Mouse (Mus musculus) G1E (cell line): ENCODE measurements around the gene Bcl2l2.

Experiments used
- CTCF ChIP-seq: IDR thresholded peaks from 2 replicates; pipeline ENCODE4 v1.5.1; 2012; ENCODE audit warnings: low read depth, low read length, inconsistent platforms, mixed read lengths
- GATA1 ChIP-seq: IDR thresholded peaks from 2 replicates; pipeline ENCODE4 v1.6.1; 2012; ENCODE audit warnings: borderline replicate concordance, low read length, inconsistent platforms, mixed read lengths
- TAL1 ChIP-seq: conservative IDR thresholded peaks from 2 replicates; pipeline ENCODE4 v1.6.1; 2012; ENCODE audit warnings: low read depth, low read length, inconsistent platforms, mixed read lengths

DNA sequence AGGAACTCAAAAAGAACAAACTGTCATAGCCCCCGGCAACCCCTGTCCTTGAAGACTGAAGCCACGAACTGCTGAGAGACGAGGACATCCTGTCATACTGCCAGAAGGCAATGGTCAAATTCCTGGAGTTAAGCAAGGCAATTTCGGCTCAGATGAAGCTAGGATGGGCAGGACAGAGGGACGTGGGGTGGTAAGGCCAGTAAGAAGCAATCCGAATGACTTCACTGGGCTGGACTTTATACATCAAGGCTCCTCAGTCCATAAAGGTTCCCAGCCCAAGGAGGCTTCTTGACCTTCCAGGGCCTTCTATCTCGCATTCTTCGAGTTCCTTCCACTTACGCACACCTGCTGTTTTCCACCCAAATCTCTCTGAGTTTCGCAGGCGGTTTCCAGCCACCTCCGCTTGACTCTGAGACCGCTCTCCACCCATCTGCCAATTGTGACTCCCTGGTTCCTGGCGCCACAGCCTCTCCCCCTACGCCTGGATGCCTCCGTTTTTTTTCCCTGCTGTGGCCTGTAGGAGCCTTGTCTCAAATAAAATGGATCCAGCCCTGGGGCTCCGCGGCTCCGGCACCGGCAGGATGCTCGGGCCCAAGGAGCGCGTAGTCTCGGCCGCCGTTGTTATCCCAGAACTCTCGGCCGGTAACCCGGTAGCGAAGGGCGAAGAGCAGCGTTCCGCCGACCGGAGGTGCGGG, 7.2 kb upstream of the Bcl2l2 start:
- TF ChIP-seq CTCF, result no peak
- TF ChIP-seq GATA1, result no peak
- no peak for TF ChIP-seq TAL1
